Mouse (Mus musculus) intestine, embryonic 16.5 days (tissue): ENCODE measurements around the gene Taf15. TPM values are rescaled to one million over a fixed set of nuclear protein-coding genes. Genes with fewer than 3 reads are reported as not detected.
"Not testable (repeated sequence)": the region's sequence is repeated elsewhere in the genome, so short reads cannot be mapped to it uniquely, and the experiment has no call there.

Experiments
- ATAC-seq: fragments of 200-750 bp; cut with Nextera tagmentation; 2 replicates; pipeline ENCODE4 v1.8.0; 2017; ENCODE audit warnings: moderate TSS enrichment, moderate library complexity
- H3K27ac ChIP-seq: fragments of 300-500 bp; sonication (generic); 2 replicates; pipeline ENCODE4 v1.5.1; 2014; ENCODE audit warnings: mild to moderate bottlenecking, low read length
- H3K27me3 ChIP-seq: fragments of 300-500 bp; sonication (generic); replicated peaks from 2 replicates; pipeline ENCODE4 v1.6.1; 2014; ENCODE audit warnings: low read length, control low read depth, mixed read lengths; ENCODE audit not compliant: control insufficient read depth, insufficient read depth
- H3K36me3 ChIP-seq: fragments of 300-500 bp; sonication (generic); 2 replicates; pipeline ENCODE4 v1.6.1; 2014; ENCODE audit warnings: low read length, control low read depth; ENCODE audit not compliant: control insufficient read depth, insufficient read depth
- H3K4me1 ChIP-seq: fragments of 300-500 bp; sonication (generic); 2 replicates; pipeline ENCODE4 v1.6.1; 2014; ENCODE audit warnings: low read length, control low read depth, mixed read lengths; ENCODE audit not compliant: control insufficient read depth, insufficient read depth
- H3K4me2 ChIP-seq: fragments of 300-500 bp; sonication (generic); 2 replicates; pipeline ENCODE4 v1.6.1; 2014; ENCODE audit warnings: low read depth, low read length, control low read depth
- H3K4me3 ChIP-seq: fragments of 300-500 bp; sonication (generic); 2 replicates; pipeline ENCODE4 v1.5.1; 2014; ENCODE audit warnings: mild to moderate bottlenecking, low read length
- H3K9ac ChIP-seq: fragments of 300-500 bp; sonication (generic); 2 replicates; pipeline ENCODE4 v1.6.1; 2014; ENCODE audit warnings: low read depth, low read length
- H3K9me3 ChIP-seq: fragments of 300-500 bp; sonication (generic); 2 replicates; pipeline ENCODE4 v1.6.1; 2016; ENCODE audit warnings: low read length, control low read depth; ENCODE audit not compliant: control insufficient read depth
- WGBS: fragments of 180-500 bp; shearing (Covaris S2); extraction: QIAGEN DNeasy Blood & Tissue Kit; methylation state at CpG from one replicate; pipeline ENCODE4 v1.1.7; 2014; 5-methylcytosine and 5-hydroxymethylcytosine counted together
- polyA plus RNA-seq: library from polyadenylated mRNA; unstranded; fragments of >200 nt; fragmentation: Nextera tagmentation; extraction: Ambion mirVana; gene quantifications from 2 replicates; pipeline ENCODE4 v1.2.1, GENCODE M21; 2015

Gene Taf15
- polyA plus RNA-seq, 1 experiment from 2014 or later, result 10.0 TPM

- no peaks in the 10 kb centered on the region for H3K4me1 ChIP-seq
- H3K9ac ChIP-seq, result no peak overlapping the region
- peak; percentile 44; the same call in 1 of the 2 replicates for ATAC-seq
- WGBS, result 58% methylated on average over 3 of the region's 3 CpGs
- H3K27ac ChIP-seq, result no peak overlapping the region
- H3K36me3 ChIP-seq, result no peaks in the 10 kb centered on the region
- H3K4me2 ChIP-seq, result no peak overlapping the region
- no peak overlapping the region for H3K4me3 ChIP-seq
- no peaks in the 10 kb centered on the region for H3K9me3 ChIP-seq
- H3K27me3 ChIP-seq, result no peaks in the 10 kb centered on the region
Observed at GRCm38 (mm10) chr11:83544214-83544613, 71.3 kb downstream of the Taf15 start.

DNA sequence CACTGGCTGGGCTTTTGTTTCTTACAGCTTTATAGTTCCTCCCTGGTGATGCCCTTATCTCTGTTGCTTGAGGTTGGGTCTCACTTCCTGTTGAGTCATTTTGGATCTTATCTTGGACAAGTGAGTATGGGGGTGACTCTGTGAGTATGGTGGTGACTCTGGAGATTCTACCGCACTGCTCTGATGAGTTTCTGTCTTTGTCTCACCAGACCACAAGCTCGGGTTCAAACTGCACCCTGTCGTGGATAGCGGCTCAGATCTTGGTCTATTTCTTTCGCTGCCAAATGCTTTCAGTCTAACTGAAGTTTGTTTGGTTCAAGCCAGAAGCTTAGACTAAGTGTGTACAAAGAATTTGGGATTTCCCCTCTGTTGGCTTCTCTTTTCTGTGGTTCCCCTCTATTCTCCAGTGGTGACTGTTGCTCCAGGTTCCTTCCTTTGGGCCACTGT is 77.3 kb downstream of the Taf15 start:
- no peak for ATAC-seq
- 85% methylated on average over 5 of the region's 5 CpGs for WGBS

GRCm38 (mm10) chr11:83551037-83551436 is 78.2 kb downstream of the Taf15 start:
- ATAC-seq, H3K27me3 ChIP-seq, H3K36me3 ChIP-seq, H3K9ac ChIP-seq, H3K4me3 ChIP-seq, H3K9me3 ChIP-seq, H3K4me2 ChIP-seq, H3K4me1 ChIP-seq, H3K27ac ChIP-seq: not testable (repeated sequence)
- 90% methylated on average over 7 of the region's 7 CpGs for WGBS

More for the DNA sequence above, 77.3 kb downstream of the Taf15 start:
- H3K9me3 ChIP-seq, result no peaks in the 10 kb centered on the region
- no peak overlapping the region for H3K4me2 ChIP-seq
- H3K27me3 ChIP-seq, result no peaks in the 10 kb centered on the region
- no peak overlapping the region for H3K9ac ChIP-seq
- no peak overlapping the region for H3K4me3 ChIP-seq
- H3K36me3 ChIP-seq, result no peaks in the 10 kb centered on the region
- no peak overlapping the region for H3K27ac ChIP-seq
- H3K4me1 ChIP-seq, result no peaks in the 10 kb centered on the region

- ATAC-seq, result no peak
- H3K9me3 ChIP-seq, result no peaks in the 10 kb centered on the region
- 72% methylated on average over 5 of the region's 5 CpGs for WGBS
Observed at GRCm38 (mm10) chr11:83551668-83552067, 78.8 kb downstream of the Taf15 start.

More at GRCm38 (mm10) chr11:83551668-83552067, 78.8 kb downstream of the Taf15 start:
- Histone ChIP-seq H3K27me3 (no peaks in the 10 kb centered on the region), H3K4me3 (no peak overlapping the region), H3K27ac (no peak overlapping the region), H3K36me3 (no peaks in the 10 kb centered on the region), H3K9ac (no peak overlapping the region), H3K4me1 (0 out of 2 replicates have a peak, but pooled peaks cover 2% of the 10 kb centered on the region), H3K4me2 (no peak overlapping the region)

Other genes starting within 250 kb of the Taf15 start
- gene Slfn14, start 186.4 kb upstream of the Taf15 start, polyA plus RNA-seq, result 0.37 and 0.73 TPM in 2 replicates
- gene Ap2b1, start 174.1 kb upstream of the Taf15 start, polyA plus RNA-seq, result 46.3 and 49.1 TPM in 2 replicates
- 15.3 and 16.2 TPM in 2 replicates for gene Pex12, start 170.5 kb upstream of the Taf15 start, polyA plus RNA-seq
- 0.39 and 0.50 TPM in 2 replicates for gene Rasl10b, start 63.9 kb upstream of the Taf15 start, polyA plus RNA-seq
- gene Gas2l2, start 43.6 kb upstream of the Taf15 start, polyA plus RNA-seq, result 0.06 and 0.13 TPM in 2 replicates
- gene 1700020L24Rik, start 35.4 kb upstream of the Taf15 start, polyA plus RNA-seq, result 0.97 and 1.5 TPM in 2 replicates
- 1.3 and 2.0 TPM in 2 replicates for gene Mmp28, start 10.0 kb upstream of the Taf15 start, polyA plus RNA-seq
- not detected in 2 replicates for gene Heatr9, start 49.1 kb downstream of the Taf15 start, polyA plus RNA-seq
- gene Ccl5, start 57.4 kb downstream of the Taf15 start, polyA plus RNA-seq, result 3.5 and 4.8 TPM in 2 replicates
- gene Ccl9, start 105.5 kb downstream of the Taf15 start, polyA plus RNA-seq, result 47.6 and 52.6 TPM in 2 replicates
- 30.3 and 39.1 TPM in 2 replicates for gene Ccl6, start 120.0 kb downstream of the Taf15 start, polyA plus RNA-seq
- not detected in 2 replicates for gene Rpl9-ps1, start 172.5 kb downstream of the Taf15 start, polyA plus RNA-seq
- gene Ccl3, start 176.3 kb downstream of the Taf15 start, polyA plus RNA-seq, result 0.43 and 0.66 TPM in 2 replicates
- gene Ccl4, start 189.5 kb downstream of the Taf15 start, polyA plus RNA-seq, result 0.37 and 0.64 TPM in 2 replicates
- 1.9 and 2.3 TPM in 2 replicates for gene Wfdc17, start 230.9 kb downstream of the Taf15 start, polyA plus RNA-seq
- 0.38 TPM in 1 of 2 replicates, not detected in the other for gene Wfdc18, start 235.9 kb downstream of the Taf15 start, polyA plus RNA-seq